Mouse (Mus musculus): Measurements from ENCODE around the gene Prpf40a. TPM values are rescaled to one million over a fixed set of nuclear protein-coding genes. Genes with fewer than 3 reads are reported as not detected.

Gene Prpf40a
- polyA plus RNA-seq, 1 experiment, result 15.7 TPM

DNA sequence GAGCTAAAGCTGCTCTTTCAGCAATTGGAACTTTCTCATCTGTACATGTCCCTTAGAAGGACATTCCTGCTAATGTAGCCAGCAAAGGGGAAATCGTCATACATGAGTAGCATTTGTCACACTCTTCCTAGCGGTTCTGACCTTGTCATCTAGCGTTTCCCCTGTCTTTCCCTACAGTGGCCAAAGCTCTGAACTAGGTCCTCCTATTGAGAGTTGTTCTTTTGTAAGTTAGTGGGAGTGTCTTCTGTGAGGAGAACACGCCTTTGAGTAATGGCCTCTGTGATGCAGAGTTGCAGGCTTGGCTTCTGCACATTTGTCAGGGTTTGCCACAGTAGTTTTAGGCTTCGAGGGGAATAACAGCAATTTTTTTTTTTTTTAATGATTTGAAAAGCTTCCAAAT lies 82.5 kb downstream of the Prpf40a start:
- no peak for TF ChIP-seq CTCF (IDR thresholded peaks at IDR 0.05; ENCODE audit: extremely low read depth, insufficient read depth, low read length)
- no peak for TF ChIP-seq POLR2A (IDR thresholded peaks at IDR 0.05; ENCODE audit: extremely low read depth, insufficient read depth, low read length)
- H3K27ac ChIP-seq (ENCODE audit: insufficient read depth, low read length), result no peak overlapping the region
- H3K4me3 ChIP-seq (ENCODE audit: insufficient read depth, low read length), result no peak overlapping the region
- H3K4me1 ChIP-seq (ENCODE audit: control insufficient read depth, insufficient read depth, low read length), result no peaks in the 10 kb centered on the region; the same call in 1 of the 2 replicates

DNA sequence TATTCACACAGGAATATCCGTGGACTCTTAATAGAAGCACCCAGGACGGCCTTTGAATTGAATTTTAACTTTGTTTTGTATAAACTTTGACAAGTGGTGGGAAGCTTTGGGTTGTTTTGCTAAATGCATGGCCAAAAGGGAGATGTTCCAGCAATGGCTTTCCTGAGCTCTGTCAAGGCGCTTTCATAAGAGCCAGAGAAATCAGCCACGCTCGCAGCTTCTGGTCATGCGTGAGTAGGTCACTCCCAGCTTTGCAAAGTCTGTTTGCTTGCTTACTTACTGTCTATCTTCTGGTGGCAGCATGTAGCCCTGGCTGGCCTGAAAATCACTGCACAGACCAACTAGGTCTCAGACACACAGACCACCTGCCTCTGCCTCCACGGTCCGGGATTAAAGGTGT lies 84.6 kb downstream of the Prpf40a start:
- Histone ChIP-seq H3K4me3 (ENCODE audit: insufficient read depth, low read length) (no peak overlapping the region), H3K27ac (ENCODE audit: insufficient read depth, low read length) (no peak overlapping the region), H3K4me1 (ENCODE audit: control insufficient read depth, insufficient read depth, low read length) (no peaks in the 10 kb centered on the region; the same call in 1 of the 2 replicates)
- TF ChIP-seq POLR2A (IDR thresholded peaks at IDR 0.05; ENCODE audit: extremely low read depth, insufficient read depth, low read length) (no peak), CTCF (IDR thresholded peaks at IDR 0.05; ENCODE audit: extremely low read depth, insufficient read depth, low read length) (no peak)

DNA sequence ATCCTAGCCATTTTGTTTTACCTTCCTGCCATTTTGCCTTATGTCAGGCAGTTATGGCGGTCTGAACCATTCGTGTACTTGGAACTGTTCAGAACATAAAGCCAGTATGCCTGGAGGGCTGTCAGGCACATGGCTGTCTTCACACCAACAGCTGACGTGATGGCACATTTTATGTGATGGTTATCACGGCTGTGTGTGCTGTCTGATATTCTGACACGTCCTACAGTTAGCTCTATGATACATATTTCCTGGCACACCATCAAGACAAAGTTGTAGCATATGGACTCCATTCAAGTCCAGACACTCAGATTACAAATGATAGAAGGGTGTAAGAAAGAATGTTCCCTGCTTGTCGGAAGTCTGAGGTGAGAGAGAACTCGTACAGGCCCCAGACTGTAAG lies 85.0 kb downstream of the Prpf40a start:
- no peak for TF ChIP-seq CTCF (IDR thresholded peaks at IDR 0.05; ENCODE audit: extremely low read depth, insufficient read depth, low read length)
- H3K4me1 ChIP-seq (ENCODE audit: control insufficient read depth, insufficient read depth, low read length), result no peaks in the 10 kb centered on the region; the same call in 1 of the 2 replicates
- no peak overlapping the region for H3K4me3 ChIP-seq (ENCODE audit: insufficient read depth, low read length)
- H3K27ac ChIP-seq (ENCODE audit: insufficient read depth, low read length), result no peak overlapping the region

DNA sequence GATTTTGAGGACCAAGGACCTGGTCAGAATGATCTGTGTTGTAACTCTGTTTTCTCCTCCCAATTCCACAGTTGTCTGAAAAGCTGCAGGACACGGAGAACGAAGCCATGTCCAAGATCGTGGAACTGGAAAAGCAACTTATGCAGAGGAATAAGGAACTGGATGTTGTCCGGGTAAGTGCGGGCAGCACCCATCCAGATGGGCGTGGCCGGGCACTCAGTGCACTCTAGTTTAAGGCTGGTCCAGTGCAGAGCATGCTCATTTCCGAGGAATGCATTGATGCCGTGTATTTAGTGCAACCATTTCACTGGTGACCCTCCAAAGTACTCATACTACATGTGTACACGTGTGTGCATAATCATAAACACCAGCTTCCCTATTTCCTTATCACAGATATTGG lies 85.7 kb downstream of the Prpf40a start:
- H3K4me3 ChIP-seq (ENCODE audit: insufficient read depth, low read length), result no peak overlapping the region
- H3K27ac ChIP-seq (ENCODE audit: insufficient read depth, low read length), result no peak overlapping the region
- H3K4me1 ChIP-seq (ENCODE audit: control insufficient read depth, insufficient read depth, low read length), result no peaks in the 10 kb centered on the region; the same call in 1 of the 2 replicates
- TF ChIP-seq POLR2A (IDR thresholded peaks at IDR 0.05; ENCODE audit: extremely low read depth, insufficient read depth, low read length), result no peak
- TF ChIP-seq CTCF (IDR thresholded peaks at IDR 0.05; ENCODE audit: extremely low read depth, insufficient read depth, low read length), result no peak

DNA sequence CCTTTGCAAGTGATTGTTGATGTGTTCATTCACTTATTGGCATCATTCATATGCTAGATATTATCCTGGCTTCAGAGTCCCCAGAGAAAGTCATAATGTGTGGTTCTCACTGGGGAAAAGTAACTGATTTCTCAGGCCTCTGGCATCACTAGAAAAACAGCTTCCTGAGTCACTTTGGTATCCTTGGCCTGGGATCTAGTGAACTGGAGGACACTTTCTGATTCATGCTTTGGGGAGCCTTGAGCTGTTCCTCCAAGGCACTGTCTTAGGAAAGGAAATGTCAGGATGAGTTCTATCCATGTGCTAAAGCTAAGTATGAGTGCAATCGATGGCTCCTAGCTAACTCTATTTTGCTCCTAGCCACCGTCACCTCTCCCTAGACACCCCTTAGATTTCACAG lies 88.2 kb downstream of the Prpf40a start:
- Histone ChIP-seq H3K4me3 (ENCODE audit: insufficient read depth, low read length) (no peak overlapping the region), H3K4me1 (ENCODE audit: control insufficient read depth, insufficient read depth, low read length) (no peaks in the 10 kb centered on the region), H3K27ac (ENCODE audit: insufficient read depth, low read length) (no peak overlapping the region)
- TF ChIP-seq CTCF (IDR thresholded peaks at IDR 0.05; ENCODE audit: extremely low read depth, insufficient read depth, low read length) (no peak), POLR2A (IDR thresholded peaks at IDR 0.05; ENCODE audit: extremely low read depth, insufficient read depth, low read length) (no peak)

DNA sequence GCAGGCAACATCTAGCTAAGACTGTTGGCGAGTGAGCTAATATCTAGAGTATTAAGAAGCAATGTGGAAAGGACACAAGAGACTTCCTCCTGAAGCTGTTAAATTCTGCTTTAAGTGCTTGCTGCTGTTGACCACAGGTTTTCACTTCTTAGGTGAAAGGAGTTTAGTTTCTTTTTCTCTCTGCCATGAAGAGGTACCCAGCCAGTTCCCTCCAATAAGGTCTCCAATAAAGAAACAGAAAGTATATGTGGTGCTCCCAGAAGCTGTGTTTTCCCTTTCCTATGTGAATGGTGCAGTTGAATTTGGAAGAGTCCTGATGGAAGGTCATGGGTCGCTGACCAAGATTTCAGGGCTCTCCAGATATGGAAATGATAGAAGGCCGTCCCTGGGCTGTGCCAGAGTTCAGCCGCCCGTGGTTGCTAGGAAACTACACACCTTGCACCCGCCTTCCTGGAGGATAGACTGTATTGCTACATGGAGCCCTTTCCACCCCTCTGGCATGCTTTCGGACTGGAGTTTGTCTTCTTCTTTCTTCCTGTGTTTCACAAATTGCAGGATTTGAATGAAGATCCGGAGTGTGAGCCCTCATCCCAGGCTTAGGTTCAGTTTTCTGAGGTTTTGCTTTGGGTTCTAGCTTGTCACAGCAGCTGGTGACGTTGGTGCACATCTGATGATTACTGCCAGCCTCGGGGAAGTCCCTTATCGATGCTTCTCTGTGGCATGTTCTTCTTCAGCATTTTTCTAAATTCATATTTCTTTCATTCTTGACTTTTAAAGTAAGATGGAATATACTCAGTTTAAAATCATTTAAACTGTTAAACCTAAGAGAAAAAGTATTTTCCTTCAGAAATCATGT lies 89.0 kb downstream of the Prpf40a start:
- no peaks in the 10 kb centered on the region for H3K4me1 ChIP-seq (ENCODE audit: control insufficient read depth, insufficient read depth, low read length)
- H3K27ac ChIP-seq (ENCODE audit: insufficient read depth, low read length), result no peak overlapping the region
- TF ChIP-seq CTCF (IDR thresholded peaks at IDR 0.05; ENCODE audit: extremely low read depth, insufficient read depth, low read length), result no peak
- TF ChIP-seq POLR2A (IDR thresholded peaks at IDR 0.05; ENCODE audit: extremely low read depth, insufficient read depth, low read length), result no peak
- H3K4me3 ChIP-seq (ENCODE audit: insufficient read depth, low read length), result no peak overlapping the region

DNA sequence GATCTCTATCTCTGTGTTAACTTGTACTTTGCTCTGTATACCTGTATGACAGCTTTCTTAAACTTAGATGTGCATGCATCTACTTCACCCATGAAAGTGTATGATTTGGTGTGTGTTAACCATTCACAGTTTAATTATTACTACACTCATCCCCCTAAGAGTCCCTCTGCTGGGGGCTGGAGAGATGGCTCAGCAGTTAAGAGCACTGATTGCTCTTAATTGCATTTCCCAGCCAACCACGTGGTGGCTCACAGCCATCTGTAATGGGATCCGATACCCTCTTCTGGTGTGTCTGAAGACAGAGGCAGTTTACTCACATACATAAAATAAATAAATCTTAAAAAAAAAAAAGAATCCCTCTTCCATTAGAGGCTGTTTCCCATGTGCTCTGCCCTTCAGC lies 91.0 kb downstream of the Prpf40a start:
- TF ChIP-seq POLR2A (IDR thresholded peaks at IDR 0.05; ENCODE audit: extremely low read depth, insufficient read depth, low read length) (no peak), CTCF (IDR thresholded peaks at IDR 0.05; ENCODE audit: extremely low read depth, insufficient read depth, low read length) (no peak)
- H3K4me1 ChIP-seq (ENCODE audit: control insufficient read depth, insufficient read depth, low read length), result no peaks in the 10 kb centered on the region
- no peak overlapping the region for H3K4me3 ChIP-seq (ENCODE audit: insufficient read depth, low read length)
- no peak overlapping the region for H3K27ac ChIP-seq (ENCODE audit: insufficient read depth, low read length)

DNA sequence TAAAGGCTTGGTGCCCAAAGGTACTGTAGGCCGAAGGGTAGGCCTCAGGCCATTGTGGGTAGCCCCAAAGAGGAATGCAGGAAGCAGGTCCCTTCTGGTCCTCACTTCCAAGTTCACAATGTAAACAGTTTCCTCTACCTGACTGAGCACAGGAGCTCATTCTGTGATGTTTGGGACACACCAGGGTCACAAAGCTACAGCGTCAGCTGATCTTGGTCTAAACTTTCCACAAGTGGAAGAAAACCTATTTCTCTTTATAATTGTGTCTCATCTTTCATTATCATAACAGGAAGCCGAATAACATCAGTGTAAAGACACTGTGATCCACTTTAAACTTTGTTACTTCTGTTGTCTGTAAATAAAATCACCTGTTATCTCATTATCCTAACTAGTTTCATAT lies 95.6 kb downstream of the Prpf40a start:
- H3K27ac ChIP-seq (ENCODE audit: insufficient read depth, low read length), result no peak overlapping the region
- no peaks in the 10 kb centered on the region for H3K4me1 ChIP-seq (ENCODE audit: control insufficient read depth, insufficient read depth, low read length)
- TF ChIP-seq POLR2A (IDR thresholded peaks at IDR 0.05; ENCODE audit: extremely low read depth, insufficient read depth, low read length) (no peak), CTCF (IDR thresholded peaks at IDR 0.05; ENCODE audit: extremely low read depth, insufficient read depth, low read length) (no peak)
- H3K4me3 ChIP-seq (ENCODE audit: insufficient read depth, low read length), result no peak overlapping the region

DNA sequence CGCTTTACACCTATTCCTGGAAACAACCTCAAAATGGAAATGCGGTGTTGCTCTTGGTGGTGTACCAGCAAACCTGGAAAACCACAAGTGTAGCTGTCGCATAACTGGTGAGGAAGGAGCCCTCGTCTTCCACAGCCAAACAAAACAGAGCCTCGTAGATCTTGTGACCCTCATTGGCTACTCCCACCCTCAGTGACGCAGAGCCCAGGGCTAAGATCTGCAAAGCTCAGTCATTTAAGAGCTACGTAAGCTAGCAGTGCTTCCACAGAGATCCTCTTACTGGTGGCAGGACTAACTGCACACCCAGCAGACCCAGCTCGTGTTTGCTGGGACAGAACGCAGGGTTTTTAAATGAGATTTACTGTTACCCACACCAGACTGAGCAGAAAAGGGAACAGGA lies 96.1 kb downstream of the Prpf40a start:
- Histone ChIP-seq H3K27ac (ENCODE audit: insufficient read depth, low read length) (no peak overlapping the region), H3K4me1 (ENCODE audit: control insufficient read depth, insufficient read depth, low read length) (no peaks in the 10 kb centered on the region), H3K4me3 (ENCODE audit: insufficient read depth, low read length) (no peak overlapping the region)
- TF ChIP-seq CTCF (IDR thresholded peaks at IDR 0.05; ENCODE audit: extremely low read depth, insufficient read depth, low read length) (no peak), POLR2A (IDR thresholded peaks at IDR 0.05; ENCODE audit: extremely low read depth, insufficient read depth, low read length) (no peak)

DNA sequence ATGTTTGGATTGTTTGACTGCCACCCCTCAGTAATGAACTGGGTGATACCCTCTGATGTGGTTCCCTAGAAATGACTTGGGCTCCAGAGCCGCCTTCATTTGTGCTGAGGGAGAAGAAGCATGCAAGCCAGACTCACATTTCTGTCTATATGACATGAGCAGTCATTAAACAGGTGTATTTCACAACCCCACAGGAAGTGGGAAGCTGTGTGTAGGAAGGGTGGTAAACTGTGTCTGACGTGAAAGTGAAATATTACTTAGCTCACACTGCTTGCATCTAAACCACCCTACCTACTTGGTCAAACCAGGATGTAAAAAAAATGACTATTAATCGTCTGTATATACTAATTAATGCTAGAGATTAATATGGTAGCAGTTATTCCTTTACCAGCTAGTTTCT lies 102.3 kb downstream of the Prpf40a start:
- Histone ChIP-seq H3K4me3 (ENCODE audit: insufficient read depth, low read length) (no peak overlapping the region), H3K27ac (ENCODE audit: insufficient read depth, low read length) (no peak overlapping the region), H3K4me1 (ENCODE audit: control insufficient read depth, insufficient read depth, low read length) (no peaks in the 10 kb centered on the region)
- TF ChIP-seq CTCF (IDR thresholded peaks at IDR 0.05; ENCODE audit: extremely low read depth, insufficient read depth, low read length) (no peak), POLR2A (IDR thresholded peaks at IDR 0.05; ENCODE audit: extremely low read depth, insufficient read depth, low read length) (no peak)

Data from cortical plate, adult 2 months (tissue).